Mouse (Mus musculus) lung, postnatal 0 days (tissue): Measurements from ENCODE around the gene Gm17581.

Source experiments
- CTCF ChIP-seq: IDR thresholded peaks from 2 replicates; pipeline ENCODE4 v1.5.1; 2016; ENCODE audit warnings: antibody characterized with exemption, mild to moderate bottlenecking
- EP300 ChIP-seq: IDR thresholded peaks from 2 replicates; pipeline ENCODE4 v1.6.1; 2016; ENCODE audit warnings: antibody characterized with exemption, mild to moderate bottlenecking, control low read depth

DNA sequence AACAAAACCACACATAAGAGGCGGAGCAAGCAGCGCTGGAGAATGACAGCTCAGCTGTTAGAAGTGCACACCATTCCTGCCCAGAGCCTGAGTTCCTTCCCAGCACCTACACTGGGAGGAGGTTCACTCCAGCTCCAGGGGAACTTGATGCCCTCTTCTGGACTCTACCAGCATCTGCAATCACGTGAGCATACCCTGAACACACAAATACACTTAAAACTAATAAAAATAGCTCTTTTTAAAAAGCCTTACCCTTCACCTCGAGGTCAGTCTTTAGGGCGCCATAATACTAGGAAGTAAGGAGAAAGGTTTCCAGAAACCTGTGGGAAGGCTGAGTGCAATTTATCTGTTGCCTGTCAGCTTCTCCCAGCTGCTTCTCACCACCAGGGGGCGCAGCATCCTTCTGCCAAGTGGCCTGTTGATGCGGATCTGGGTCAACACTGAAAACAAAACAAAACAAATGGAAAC, 39.5 kb downstream of the Gm17581 start:
- peak; percentile 90 for TF ChIP-seq CTCF
- no peak for TF ChIP-seq EP300
